7 mouse cellular contexts compared by ENCODE assay signal in genomic region chr11:98681786-98682745, GRCm38 (mm10). TPM values are rescaled to one million over a fixed set of nuclear protein-coding genes. Genes with fewer than 3 reads are reported as not detected.
DNase-seq lines count a peak whose midpoint lies in the region; ATAC-seq lines count a peak whose summit lies in the region.

Gene Psmd3 (plus strand): TSS chr11:98682554.

- 6% methylated on average over 45 of the region's 45 CpGs for WGBS in embryonic facial prominence, embryonic 12.5 days
- WGBS in limb, embryonic 11.5 days = 5% methylated on average over 45 of the region's 45 CpGs
- WGBS in midbrain, embryonic 14.5 days = 6% methylated on average over 45 of the region's 45 CpGs

- peak; percentile 95 for DNase-seq in adrenal gland, postnatal 25 days
- DNase-seq in heart, adult 11 months = peak; percentile 99
- DNase-seq in kidney, adult 18-20 months = peak; percentile 98
- peak; percentile 98 for DNase-seq in limb, embryonic 11.5 days (ENCODE audit: low spot score)
- peak; percentile 97 for DNase-seq in midbrain, embryonic 14.5 days
- peak; percentile 90 to 96 for DNase-seq in spleen, adult 18-20 months

- H3K9ac ChIP-seq in embryonic facial prominence, embryonic 12.5 days = peak within 1 kb of the TSS; percentile 99
- peak within 1 kb of the TSS; percentile 92 for H3K9ac ChIP-seq in limb, embryonic 11.5 days (ENCODE audit: low read length)
- peak within 1 kb of the TSS; percentile 99 for H3K9ac ChIP-seq in midbrain, embryonic 14.5 days (replicated peaks; ENCODE audit: low read length)

- peak within 1 kb of the TSS; percentile 64; the same call in 1 of the 2 replicates for H3K27ac ChIP-seq in embryonic facial prominence, embryonic 12.5 days
- H3K27ac ChIP-seq in limb, embryonic 11.5 days (replicated peaks; ENCODE audit: low read depth, low read length) = peak within 1 kb of the TSS; percentile 39; the same call in 1 of the 2 replicates
- H3K27ac ChIP-seq in midbrain, embryonic 14.5 days (replicated peaks; ENCODE audit: low read depth, low read length) = peak within 1 kb of the TSS; percentile 76

- H3K36me3 ChIP-seq in embryonic facial prominence, embryonic 12.5 days = peaks cover 20% of the 10 kb centered on the region
- H3K36me3 ChIP-seq in limb, embryonic 11.5 days (ENCODE audit: control insufficient read depth, insufficient read depth, low read length) = peaks cover 13% of the 10 kb centered on the region; the same call in 1 of the 2 replicates
- H3K36me3 ChIP-seq in midbrain, embryonic 14.5 days (ENCODE audit: control insufficient read depth, insufficient read depth, low read length) = peaks cover 20% of the 10 kb centered on the region

- ATAC-seq in embryonic facial prominence, embryonic 12.5 days (ENCODE audit: insufficient number of reproducible peaks, insufficient read depth, low FRiP score, low TSS enrichment) = peak; percentile 92
- ATAC-seq in limb, embryonic 11.5 days (ENCODE audit: insufficient number of reproducible peaks, low FRiP score, low TSS enrichment, low read depth) = peak; percentile 93
- ATAC-seq in midbrain, embryonic 14.5 days (ENCODE audit: low FRiP score, low TSS enrichment) = peak; percentile 95

- no peaks in the 10 kb centered on the region for H3K9me3 ChIP-seq in embryonic facial prominence, embryonic 12.5 days
- no peaks in the 10 kb centered on the region for H3K9me3 ChIP-seq in limb, embryonic 11.5 days (ENCODE audit: control insufficient read depth, low read length)
- H3K9me3 ChIP-seq in midbrain, embryonic 14.5 days (ENCODE audit: control insufficient read depth, low read length) = no peaks in the 10 kb centered on the region

- peak within 1 kb of the TSS; percentile 99 for H3K4me3 ChIP-seq in embryonic facial prominence, embryonic 12.5 days
- peak within 1 kb of the TSS; percentile 97 for H3K4me3 ChIP-seq in limb, embryonic 11.5 days (ENCODE audit: low read depth, low read length)
- peak within 1 kb of the TSS; percentile 99 for H3K4me3 ChIP-seq in midbrain, embryonic 14.5 days (replicated peaks; ENCODE audit: low read depth, low read length)

- H3K4me2 ChIP-seq in embryonic facial prominence, embryonic 12.5 days (replicated peaks) = peak within 1 kb of the TSS; percentile 83
- peak within 1 kb of the TSS; percentile 76 for H3K4me2 ChIP-seq in limb, embryonic 11.5 days (ENCODE audit: low read depth, severe bottlenecking)
- peak within 1 kb of the TSS; percentile 90 for H3K4me2 ChIP-seq in midbrain, embryonic 14.5 days (ENCODE audit: low read length)

- H3K27me3 ChIP-seq in embryonic facial prominence, embryonic 12.5 days = no peaks in the 10 kb centered on the region
- H3K27me3 ChIP-seq in limb, embryonic 11.5 days (ENCODE audit: control insufficient read depth, insufficient read depth, low read length) = no peaks in the 10 kb centered on the region
- H3K27me3 ChIP-seq in midbrain, embryonic 14.5 days (ENCODE audit: control insufficient read depth, insufficient read depth, low read length) = no peaks in the 10 kb centered on the region

- peaks cover 9% of the 10 kb centered on the region for H3K4me1 ChIP-seq in embryonic facial prominence, embryonic 12.5 days
- H3K4me1 ChIP-seq in limb, embryonic 11.5 days (ENCODE audit: control insufficient read depth, insufficient read depth, low read length) = peaks cover 4% of the 10 kb centered on the region; the same call in 1 of the 2 replicates
- peaks cover 7% of the 10 kb centered on the region for H3K4me1 ChIP-seq in midbrain, embryonic 14.5 days (ENCODE audit: control insufficient read depth, insufficient read depth, low read length)

RNA-seq across cellular contexts. Expression of gene Psmd3, which starts in this region (rescaled TPM):
- 134 and 138 TPM in 2 replicates for total RNA-seq in adrenal gland, postnatal 25 days (2021)
- polyA plus RNA-seq in embryonic facial prominence, embryonic 12.5 days (2016; fragmentation: Nextera tagmentation; extraction: Ambion mirVana) = 246 and 248 TPM in 2 replicates
- polyA plus RNA-seq in limb, embryonic 11.5 days (2014; fragmentation: Nextera tagmentation; extraction: Ambion mirVana) = 180 and 187 TPM in 2 replicates
- polyA plus RNA-seq in midbrain, embryonic 14.5 days (2014; fragmentation: Nextera tagmentation; extraction: Ambion mirVana) = 135 and 164 TPM in 2 replicates

Comparison
In these comparisons a context has a peak if more than half of its experiments do, and no peak if none do; other contexts are left out.
1. Peak in every context shown above with its lines: DNase-seq, ATAC-seq, H3K4me3 ChIP-seq and H3K27ac ChIP-seq.